Mouse (Mus musculus): ENCODE results near the gene Tcta.
"Not testable (repeated sequence)": the region's sequence is repeated elsewhere in the genome, so short reads cannot be mapped to it uniquely, and the experiment has no call there.

Tcta gene

DNA sequence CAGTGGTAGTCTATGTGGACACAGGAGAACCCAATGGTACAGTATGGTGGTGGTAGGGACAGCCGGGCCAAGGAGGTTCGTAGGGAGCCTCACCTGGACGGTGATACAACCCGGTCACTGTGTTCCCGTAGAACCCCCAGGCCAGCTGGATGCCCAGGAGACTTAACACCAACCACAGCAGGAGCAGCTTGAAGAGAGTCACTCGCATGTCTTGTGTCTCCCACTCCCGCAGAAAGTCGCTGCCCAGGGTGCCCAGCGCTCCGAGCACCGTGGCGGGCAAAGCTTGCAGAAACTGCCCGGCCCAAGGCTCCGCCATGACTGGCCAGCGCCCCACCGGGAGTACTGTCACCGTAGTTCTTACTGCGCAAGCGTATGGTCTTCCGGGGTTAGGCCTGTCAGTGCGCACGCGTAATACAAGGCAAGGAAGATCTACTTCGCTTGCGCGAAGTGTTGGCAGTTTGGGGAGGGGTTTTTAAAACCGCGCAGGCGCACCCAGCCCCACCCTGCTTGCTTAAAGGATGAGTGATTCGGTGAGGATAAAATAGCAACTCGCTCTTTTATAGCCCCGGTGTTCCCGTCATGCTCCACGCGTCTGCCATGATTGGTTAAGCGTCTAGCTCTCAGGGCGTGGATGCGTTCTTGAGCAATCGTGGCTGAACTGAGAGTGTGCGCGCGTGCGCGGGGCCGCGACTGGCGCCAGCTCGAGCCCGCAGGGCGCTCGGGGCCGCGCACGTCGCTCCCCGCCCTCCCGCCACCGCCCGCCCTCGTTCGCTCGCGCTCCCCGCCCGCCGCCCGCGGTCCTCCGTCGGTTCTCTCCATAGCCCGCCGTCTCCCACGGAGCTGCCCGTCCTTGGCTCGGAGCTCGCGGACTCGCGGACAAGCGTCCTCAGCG is at the start of gene Tcta, which contains the start of gene Rhoa:
Gene Tcta, minus strand, starts transcription at position 532 of the 892 bp plus-strand sequence.
Gene Rhoa, plus strand, starts transcription at position 501 of the 892 bp plus-strand sequence.
- DNase-seq (ENCODE audit: low spot score) = peak; percentile 97

DNA sequence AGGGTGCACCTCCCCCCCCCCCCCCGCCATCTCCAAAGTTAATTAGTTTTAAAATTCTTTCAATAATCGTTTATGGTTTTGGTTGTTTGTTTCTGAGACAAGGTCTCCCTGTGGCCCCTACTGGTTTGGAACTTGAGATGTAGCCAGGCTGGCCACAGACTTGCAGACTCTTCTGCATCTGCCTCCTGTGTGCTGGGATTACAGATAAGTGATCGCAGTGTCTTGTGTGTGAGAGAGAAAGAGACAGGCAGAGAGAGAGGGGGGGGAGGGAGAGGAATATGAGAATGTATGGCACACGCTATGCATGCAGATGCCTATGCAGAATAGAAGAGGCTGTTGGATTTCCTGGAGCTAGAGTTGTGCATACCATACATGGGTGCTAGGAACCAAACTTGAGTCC is 43.8 kb upstream of the Tcta start:
- DNase-seq (ENCODE audit: low spot score) = no peak

DNA sequence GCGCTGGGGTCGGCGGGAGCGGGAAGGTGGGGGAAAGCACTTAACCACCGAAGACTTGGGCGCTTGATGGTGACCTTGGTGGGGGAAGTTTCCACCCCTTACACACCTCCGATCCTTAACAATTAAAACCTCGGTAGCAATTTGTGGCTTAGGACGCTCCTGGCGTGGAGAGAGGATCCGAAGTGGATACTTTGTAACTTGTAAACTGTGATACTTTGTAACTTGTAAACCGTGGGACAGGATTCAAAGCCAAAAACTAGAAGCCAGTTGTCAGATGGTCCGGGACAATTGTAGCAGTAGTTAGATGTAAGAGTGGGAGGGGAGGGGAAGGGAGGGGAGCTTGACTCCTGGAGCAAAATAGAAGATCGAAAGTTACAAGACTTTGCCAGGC is 42.3 kb upstream of the Tcta start:
- DNase-seq (ENCODE audit: low spot score) = no peak

DNA sequence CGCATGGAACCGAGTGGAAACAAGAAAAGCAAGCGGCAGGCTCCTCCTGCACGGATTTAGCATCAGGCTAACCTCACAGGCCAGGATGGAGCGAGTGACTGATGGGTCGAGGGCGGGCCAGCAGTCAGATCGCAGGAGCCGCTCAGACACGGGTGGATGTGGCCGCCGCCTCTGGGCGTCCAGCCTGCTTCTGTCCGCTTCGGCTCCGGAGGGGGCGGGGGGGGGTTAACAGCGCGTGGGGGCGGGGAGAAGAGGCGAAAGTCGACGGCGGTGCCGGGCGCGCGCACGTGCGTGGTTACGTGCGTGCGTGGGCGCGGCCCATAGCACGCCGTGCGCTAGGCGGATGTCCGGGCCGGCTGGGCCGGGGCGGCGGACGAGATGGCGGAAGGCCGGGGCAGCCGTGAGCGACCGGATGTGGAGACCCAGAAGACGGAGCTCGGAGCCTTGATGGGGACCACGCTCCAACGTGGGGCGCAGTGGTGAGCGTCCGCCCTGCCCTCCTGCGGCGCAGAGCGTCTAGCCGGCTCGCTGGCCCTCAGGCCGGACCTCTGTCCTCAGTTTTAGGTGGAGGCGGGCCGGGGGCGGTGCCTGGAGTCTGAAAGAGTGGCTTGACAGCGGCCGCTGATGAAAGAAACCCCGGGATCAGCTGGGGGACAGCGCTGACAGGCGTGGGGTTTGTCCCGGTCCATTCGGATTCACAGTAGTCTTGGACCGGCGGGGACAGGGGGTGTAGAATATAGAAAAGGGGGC is 41.8 kb upstream of the Tcta start, which contains the start of gene Usp4:
Gene Usp4, plus strand, starts transcription at position 314 of the 750 bp plus-strand sequence.
- DNase-seq (ENCODE audit: low spot score) = peak; percentile 80

DNA sequence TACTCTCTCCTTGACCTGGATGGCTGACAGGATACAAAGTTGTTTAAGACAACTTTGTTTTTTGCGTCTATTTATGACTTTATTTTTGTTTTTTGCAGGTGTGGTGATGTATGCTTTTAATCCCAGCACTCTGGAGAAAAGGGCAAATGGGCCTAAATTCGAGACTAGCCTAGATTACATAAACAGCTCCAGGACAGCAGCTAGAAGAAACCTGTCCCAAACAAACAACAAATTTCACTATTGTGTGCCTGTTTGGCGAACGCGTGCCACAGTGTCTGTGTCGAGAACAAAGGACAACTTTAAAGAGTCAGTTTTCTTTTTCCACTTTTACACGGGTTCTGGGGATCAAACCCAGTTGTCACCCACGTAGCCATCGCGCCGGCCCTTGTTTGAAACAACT is 41.1 kb upstream of the Tcta start:
- DNase-seq (ENCODE audit: low spot score) = no peak

DNA sequence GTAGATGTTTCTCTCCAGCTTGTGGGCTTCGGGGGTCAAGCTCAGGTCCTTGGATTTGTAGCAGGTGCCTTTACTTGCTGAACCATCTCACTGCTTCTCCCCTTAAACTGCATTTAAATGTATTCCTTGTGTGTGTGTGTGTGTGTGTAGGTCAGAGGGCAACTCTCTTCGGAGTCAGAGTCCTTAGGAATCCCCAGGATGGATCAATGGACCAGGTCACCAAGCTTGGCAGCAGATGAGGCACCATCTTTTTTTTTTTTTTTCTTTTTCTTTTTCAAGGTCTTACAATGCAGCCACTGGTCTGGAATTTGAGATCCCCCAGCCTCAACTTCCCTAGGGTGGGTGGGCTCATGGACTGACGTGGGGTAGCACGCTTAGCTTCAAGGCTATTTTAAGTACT is 38.5 kb upstream of the Tcta start:
- no peak for DNase-seq (ENCODE audit: low spot score)

DNA sequence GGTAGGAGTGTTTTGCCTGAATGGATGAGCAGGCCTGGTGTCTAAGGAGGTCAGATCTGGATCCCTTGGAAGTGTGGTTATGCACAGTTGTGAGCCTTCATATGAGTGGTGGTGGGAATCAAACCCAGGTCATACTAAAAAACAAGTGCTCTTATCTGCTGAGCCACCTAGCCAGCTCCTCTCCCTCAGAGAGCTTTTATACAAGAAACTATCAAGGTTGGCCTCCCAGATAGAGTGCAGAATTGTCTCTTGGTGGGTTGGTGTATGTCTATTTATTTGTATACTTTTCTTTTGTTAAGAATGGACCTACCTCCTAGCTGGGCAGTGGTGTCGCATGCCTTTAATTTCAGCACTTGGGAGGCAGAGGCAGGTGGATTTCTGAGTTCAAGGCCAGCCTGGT is 37.9 kb upstream of the Tcta start:
- DNase-seq (ENCODE audit: low spot score) = no peak

DNA sequence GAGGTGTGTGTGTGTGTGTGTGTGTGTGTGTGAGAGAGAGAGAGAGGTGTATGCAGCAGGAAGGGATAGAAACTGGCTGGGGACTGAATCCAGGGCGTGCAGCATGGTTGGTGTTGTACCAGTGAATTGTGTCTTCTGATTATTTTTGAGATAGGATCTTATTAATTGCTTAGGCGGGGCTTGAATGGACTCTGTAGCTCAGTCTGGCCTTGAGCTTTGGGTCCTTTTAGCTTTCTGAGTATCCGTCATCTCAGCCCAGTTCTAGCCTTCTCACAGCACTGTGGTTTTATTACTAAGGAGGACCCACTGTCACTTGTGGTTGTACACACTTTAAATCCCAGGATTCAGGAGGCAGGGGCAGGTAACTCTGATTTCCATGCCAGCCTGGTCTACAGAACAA is 37.4 kb upstream of the Tcta start:
- no peak for DNase-seq (ENCODE audit: low spot score)

DNA sequence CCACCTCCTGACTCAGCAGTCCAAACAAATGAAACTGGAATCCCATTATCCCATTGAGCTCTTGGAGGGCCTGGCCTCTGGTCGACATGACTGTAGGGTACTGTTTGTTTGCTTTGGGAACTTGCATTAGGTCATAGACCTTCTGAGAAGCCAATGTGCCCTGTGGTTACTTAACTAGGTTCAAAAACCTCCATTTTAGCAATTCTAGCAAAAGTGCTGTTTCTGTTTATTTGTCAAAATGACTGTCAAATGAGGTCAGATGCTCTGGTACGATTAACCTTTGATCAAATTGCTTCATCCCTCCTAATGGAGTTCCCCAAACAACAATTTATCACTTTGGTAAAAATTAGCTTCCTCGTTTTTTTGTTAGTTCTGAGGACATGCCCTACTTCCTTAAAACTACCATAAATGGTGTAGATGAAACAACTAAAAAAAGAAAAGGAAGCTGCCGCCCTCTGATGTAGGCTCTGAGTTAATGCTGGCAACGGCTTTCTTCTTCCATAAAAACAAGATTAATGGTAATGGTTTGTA is 36.4 kb upstream of the Tcta start:
- no peak for DNase-seq (ENCODE audit: low spot score)

DNA sequence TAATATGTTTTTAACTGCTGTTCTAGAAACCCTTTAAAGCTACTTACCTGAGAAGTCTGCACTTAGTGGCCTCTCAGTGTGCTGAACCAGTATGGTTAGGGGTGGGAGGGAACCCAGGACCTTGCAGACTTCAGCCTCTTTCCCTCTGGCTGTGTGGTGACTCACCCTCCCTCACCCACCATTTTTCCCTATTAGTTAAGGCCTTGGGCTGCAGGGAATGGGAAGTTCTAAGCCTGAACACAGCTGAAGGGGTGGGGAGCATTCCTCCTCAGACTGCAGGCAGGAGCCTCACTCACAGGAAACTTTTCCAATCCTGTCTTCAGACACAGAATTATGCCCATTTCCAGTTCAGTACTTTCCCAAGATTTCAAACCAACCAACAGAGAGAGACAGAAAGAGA is 35.8 kb upstream of the Tcta start:
- no peak for DNase-seq (ENCODE audit: low spot score)

DNA sequence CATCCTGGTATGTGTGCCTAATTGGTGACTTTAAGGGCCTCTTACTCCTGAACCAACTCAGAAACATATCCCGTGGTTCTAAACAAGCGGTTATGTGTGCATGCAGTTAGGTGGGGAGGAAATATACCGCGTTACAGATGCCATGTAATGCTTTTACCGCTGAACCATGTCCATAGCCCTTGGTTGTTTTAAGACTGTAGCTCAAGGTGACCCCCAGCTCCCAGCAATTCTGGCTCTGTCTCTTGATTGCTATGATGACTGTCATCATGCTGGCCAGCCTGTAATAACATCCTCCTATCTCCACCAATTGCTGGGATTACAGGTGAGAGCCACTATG is 35.1 kb upstream of the Tcta start:
- peak; percentile 54 for DNase-seq (ENCODE audit: low spot score)

DNA sequence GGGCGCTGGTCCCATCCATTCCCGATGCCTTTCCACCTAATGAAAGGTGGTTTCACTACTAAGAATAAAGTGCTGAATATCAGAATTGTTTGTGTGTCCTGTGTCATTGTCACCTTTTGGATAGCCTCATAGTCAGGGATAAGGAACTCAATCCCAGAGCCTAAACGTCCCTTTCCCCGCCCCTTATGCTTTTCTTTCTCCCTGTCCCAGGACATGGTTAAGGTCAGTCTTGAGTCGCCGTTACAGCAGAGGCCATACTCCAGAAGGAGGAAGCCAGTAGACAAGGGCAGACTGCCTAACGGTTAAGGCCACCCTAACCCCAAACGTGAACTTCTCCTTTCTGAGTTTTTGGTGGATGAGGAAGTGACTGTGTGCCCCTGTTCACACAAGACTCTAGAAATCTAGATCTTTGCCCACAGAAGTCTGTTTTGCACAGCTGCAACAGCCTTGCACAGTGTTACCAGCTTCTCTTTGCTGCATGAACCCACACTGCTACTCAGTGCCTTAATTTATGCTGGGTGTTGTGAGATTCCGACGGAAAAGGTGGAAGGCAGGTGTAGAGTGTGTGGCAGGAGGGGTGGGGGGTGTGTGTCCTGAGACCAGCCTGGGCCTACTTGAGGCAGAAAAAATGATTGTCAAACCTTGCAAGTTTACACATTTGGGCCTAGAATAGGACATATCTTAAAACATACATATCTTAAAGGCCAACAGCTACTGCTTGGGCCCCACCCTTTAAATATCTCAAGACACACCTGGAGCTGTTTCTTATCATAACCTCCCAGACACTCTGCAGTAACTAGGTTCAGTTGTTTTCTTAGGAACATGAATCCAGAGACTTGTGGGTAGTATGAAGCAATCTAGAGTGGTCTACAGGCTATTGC is 34.5 kb upstream of the Tcta start:
- DNase-seq (ENCODE audit: low spot score) = peak; percentile 71

DNA sequence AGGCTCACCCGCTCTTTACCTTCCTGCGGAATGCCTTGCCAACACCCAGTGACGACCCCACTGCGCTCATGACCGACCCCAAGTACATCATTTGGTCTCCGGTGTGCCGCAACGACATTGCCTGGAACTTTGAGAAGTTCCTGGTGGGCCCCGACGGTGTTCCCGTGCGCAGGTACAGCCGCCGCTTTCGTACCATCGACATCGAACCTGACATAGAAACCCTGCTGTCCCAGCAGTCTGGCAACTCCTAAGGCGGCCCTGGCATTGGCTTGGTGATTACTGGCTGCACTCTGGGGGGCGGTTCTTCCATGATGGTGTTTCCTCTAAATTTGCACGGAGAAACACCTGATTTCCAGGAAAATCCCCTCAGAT is 33.9 kb upstream of the Tcta start:
- DNase-seq (ENCODE audit: low spot score) = peak; percentile 46

DNA sequence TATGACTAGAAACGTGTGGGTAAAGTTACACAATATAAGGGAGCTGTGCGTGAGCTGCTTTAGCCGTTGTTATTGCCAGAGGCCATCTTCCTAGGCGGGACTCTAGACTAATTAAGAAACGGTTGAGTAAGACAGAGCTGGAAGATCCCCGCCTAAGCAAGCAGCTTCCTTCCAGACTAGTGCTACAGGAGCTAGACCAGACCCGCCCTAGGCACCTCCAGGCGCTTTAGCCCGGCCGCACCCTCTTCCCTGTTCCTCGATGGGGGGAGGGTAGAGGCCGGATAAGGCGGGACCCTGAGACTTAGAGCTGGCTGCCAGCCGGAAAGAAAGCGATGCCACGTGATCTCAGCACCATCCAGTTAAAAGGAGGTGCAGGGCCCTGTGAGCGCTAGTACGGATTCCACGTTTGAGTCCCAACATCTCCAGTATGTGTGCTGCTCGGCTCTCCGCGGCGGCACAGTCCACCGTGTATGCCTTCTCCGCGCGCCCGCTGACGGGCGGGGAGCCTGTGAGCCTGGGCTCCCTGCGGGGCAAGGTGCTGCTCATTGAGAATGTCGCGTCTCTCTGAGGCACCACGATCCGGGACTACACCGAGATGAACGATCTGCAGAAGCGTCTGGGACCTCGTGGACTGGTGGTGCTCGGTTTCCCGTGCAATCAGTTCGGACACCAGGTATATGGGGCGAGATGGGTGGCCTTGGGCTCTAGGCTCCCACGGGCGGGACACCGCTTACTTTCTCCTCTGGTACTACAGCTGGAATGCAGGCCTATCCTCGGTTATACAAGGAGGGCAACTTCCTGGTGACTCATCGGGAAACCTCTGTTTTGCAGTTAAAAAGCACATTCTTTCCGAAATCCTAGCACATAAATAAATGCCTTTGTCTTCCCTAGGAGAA is 33.2 kb upstream of the Tcta start, which contains the start of gene Gpx1:
Gene Gpx1, plus strand, starts transcription at position 18 of the 896 bp plus-strand sequence.
- peak; percentile 88 for DNase-seq (ENCODE audit: low spot score)

DNA sequence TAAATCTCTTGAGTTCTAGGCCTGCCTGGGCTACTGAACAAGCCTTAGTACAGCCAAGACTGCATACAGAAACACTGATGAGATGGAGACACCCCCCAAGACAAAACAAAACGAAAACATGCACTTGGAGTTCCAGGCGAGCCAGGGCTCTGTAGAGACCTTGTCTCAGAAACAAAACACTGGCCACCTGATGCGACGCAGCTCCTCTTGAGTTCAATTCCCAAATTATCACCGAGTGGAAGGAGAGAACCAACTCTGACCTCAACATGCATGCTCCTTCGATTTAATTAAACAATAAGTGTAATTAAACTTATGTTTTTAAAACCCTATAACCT is 32.6 kb upstream of the Tcta start:
- no peak for DNase-seq (ENCODE audit: low spot score)

DNA sequence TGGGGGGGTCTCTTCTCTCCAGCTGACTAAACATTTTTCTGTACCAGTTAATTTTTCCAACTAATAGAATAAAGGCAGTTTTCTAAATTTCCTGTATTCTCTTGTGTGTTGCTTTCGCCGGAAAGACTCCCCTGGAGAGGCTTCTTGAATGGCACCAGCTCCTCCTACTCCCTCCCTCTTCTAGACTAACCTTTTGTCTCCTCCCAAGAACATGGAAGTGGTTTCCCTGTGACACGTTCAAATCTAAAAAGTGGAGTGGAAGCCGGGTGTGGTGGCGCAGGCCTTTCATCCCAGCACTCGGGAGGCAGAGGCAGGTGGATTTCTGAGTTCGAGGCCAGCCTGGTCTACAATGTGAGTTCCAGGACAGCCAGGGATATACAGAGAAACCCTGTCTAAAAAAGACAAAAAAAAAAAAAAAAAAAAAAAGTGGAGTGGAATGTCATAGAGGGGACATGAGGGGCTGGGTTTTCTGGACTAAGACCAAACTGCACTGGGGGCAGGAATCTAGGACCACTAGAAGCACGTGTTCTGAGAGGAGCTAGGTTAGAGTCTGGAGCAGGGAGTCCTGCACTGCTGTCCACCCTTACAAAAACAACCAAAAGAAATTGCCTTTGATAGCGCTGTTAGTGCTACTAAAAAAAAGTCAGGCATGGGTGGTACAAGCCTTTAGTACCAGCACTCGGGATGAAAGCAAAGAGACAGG is 32.0 kb upstream of the Tcta start:
- DNase-seq (ENCODE audit: low spot score) = no peak

DNA sequence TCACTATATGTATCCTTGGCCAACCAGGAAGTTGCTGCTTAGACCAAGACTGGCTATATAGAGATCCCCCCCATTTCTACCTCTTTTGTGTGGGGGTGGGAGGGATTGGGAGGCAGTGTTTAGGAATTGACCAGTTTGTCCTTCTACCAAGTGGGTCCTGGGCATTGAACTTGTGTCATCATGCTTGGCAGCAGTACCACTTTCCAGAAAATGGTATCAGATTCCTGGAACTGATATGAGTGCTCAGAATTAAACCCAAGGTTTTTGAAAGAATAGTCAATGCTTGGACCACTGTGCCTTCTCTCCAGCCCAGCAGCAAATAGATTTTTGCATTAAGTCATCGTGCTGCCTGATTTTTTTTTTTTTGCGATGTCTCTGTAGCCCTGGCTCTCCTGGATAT is 19.9 kb upstream of the Tcta start:
- no peak for DNase-seq (ENCODE audit: low spot score)

DNA sequence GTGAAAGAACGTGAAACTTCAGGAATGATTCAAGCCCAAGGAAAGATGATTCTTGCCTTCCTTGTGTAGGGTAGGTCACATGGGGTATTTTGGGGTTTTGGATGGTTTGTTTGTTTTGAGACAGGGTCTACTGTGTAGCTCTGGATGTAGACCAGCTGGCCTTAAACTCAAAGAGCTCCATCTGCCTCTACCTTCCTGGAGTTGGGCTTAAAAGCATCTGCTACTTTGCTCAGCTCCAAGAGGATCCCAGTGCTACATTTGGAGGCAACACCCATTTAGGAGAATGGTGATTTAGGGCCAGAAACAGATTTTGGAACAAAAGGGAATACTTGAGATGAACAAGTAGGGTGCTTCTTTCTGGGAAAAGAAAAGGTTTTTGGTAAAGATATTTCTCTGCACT is 18.8 kb upstream of the Tcta start:
- DNase-seq (ENCODE audit: low spot score) = no peak

DNA sequence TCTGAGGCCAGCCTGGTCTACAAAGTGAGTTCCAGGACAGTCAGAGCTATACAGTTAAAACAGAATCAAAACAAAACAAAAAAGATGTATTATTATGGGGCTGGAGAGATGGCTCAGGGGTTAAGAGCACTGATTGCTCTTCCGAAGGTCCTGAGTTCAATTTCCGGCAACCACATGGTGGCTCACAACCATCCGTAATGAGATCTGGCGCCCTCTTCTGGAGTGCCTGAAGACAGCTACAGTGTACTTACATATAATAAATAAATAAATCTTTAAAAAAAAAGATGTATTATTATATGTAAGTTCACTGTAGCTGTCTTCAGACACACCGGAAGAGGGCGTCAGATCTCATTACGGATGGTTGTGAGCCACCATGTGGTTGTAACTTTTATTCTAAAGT is 16.1 kb upstream of the Tcta start:
- DNase-seq (ENCODE audit: low spot score) = not testable (repeated sequence)

DNA sequence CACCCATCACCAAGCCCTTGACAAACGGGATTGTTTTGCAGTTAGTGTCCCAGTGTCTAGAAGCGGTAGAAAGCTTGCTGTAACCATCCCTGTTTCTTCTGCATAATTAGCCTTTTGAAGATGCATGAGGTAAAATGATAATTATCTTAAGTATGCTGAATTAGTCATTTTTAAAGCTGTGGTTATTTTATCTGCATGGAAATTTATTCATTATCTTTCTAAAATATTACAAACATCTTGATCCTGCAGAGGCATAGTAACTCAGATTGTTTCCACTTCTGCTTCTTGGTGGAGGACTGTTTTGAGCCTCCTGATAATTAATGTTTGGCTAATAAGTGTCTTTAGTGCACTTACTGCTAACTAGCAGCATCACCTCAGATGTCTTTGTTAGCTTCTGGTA is 12.5 kb upstream of the Tcta start:
- DNase-seq (ENCODE audit: low spot score) = no peak

DNA sequence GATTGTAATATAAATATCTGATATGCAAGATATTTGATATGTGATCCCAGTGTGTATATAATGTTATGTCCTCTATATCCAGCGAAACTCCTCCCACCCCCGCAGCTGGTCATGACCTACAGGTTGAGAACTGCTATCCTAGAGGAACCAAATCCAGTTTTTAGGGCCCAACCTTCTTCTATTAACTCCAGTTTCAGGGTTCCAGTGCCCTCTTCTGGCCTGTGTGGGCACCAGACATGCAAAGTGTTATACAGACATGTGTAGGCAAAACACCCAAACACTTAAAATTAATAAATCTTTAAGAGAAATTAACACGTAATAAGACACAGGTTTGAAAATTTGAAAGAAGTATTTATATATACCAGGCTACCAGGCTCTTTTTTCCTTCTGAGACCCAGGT is 11.6 kb upstream of the Tcta start:
- no peak for DNase-seq (ENCODE audit: low spot score)

All from spleen, adult 12 weeks (tissue).